Mouse (Mus musculus) inflammation-experienced regulatory T-cells, adult 6 months (primary cell): ENCODE results near the gene Gm5169. TPM values are rescaled to one million over a fixed set of nuclear protein-coding genes. Genes with fewer than 3 reads are reported as not detected.
"Not testable (repeated sequence)": the region's sequence is repeated elsewhere in the genome, so short reads cannot be mapped to it uniquely, and the experiment has no call there.

Experiments
- ATAC-seq: one replicate; pipeline ENCODE4 v1.8.0; 2017
- polyA plus RNA-seq, 3 experiments: library from polyadenylated mRNA; unstranded; fragments of 100-300 nt; shearing (Covaris generic); gene quantifications; one replicate each; pipeline ENCODE4 v1.2.1; 2017

Gm5169 gene
- not detected for polyA plus RNA-seq

DNA sequence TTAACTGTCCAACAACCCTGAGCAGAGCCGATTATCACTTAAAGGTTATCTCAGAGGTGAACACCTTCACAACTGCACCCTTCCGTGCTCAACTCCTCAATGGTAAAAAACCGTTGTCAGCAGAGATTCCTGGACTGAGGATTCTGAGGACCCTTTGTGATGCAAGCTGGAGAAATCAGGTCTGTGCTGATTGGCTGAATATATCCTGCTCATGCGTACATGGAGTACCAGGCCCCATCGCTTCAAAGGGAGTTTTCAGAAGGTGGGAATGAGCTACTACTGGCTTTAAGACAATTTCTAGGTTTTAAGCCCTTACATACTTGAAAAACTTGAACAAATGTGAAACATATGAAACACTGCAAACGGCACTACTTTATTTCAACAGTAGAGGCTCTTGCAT, at the start of gene Gm5169:
Gene Gm5169, minus strand, starts transcription at position 101 of the 400 bp plus-strand sequence.
- ATAC-seq: not testable (repeated sequence)

- not testable (repeated sequence) for ATAC-seq
Observed at GRCm38 (mm10) chrX:25347424-25347823, 46.2 kb upstream of the Gm5169 start.
